Mouse (Mus musculus) G1E-ER4 (cell line): ENCODE data around the gene Zfp229. TPM values are rescaled to one million over a fixed set of nuclear protein-coding genes. Genes with fewer than 3 reads are reported as not detected.
"Not testable (repeated sequence)": the region's sequence is repeated elsewhere in the genome, so short reads cannot be mapped to it uniquely, and the experiment has no call there.

Source experiments
- GATA1 ChIP-seq: IDR thresholded peaks from one replicate; pipeline ENCODE4 v1.8.0; 2012; ENCODE audit warnings: low read length, inconsistent platforms
- polyA plus RNA-seq: library from polyadenylated mRNA; stranded (reverse); fragments of >175 nt; gene quantifications from 2 replicates; pipeline ENCODE4 v1.2.3, GENCODE M21; 2012

The Zfp229 gene
- 1.6 and 2.0 TPM in 2 replicates for polyA plus RNA-seq

DNA sequence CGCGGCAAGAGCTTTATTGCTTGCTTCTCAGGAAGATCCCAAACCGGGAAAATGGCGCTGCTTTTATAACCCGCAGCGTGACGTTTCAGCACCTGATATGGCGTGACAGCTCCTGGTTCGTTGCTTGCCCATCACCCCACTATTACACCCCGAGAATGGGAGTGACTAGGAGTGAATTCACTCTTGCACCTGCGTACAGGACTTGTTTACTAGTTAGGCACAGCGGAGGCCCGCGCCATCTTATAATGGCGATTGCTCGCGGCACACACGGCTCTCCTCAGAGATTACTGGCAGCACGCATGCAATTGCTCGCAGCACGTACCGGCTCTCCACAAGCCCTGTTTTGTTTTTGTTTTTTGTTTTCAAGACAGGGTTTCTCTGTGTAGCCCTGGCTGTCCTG is at the start of gene Zfp229:
TSS of gene Zfp229 (plus strand) at position 301 of the 400 bp plus-strand sequence.
- not testable (repeated sequence) for TF ChIP-seq GATA1

DNA sequence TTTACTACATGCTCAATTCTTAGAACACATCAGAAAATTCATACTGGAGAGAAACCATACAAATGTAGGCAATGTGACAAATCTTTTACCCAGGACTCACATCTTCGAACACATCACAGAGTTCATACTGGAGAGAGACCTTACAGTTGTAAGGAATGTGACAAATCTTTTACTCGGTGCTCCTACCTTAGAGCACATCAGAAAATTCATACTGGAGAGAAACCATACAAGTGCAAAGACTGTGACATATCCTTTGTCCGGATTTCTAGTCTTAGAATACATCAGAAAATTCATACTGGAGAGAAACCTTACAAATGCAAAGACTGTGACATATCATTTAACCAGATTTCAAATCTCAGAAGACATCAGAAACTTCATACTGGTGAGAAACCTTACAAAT is 39.0 kb upstream of the Zfp229 start, which contains the start of gene Gm10226:
TSS of gene Gm10226 (plus strand) at position 301 of the 400 bp plus-strand sequence.
- no peak for TF ChIP-seq GATA1

DNA sequence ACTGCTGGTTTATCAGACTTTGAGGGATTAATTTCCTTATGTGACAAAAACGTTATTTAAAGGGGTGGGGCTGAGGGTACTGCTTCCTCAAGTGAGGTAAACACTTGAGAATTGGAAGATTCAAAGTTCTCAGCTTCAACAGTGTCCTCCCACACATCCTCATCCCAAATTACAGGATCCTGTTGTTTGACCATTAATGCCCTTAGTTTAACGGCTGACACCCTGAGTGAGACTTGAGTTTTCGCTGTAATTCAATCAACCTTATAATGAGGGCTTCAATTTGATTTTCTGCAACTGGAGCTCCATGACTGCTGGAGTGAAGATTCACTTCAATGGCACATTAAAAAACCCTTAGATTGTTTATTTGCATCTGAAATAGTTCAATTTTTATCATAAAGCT is 37.3 kb upstream of the Zfp229 start:
- TF ChIP-seq GATA1: no peak

DNA sequence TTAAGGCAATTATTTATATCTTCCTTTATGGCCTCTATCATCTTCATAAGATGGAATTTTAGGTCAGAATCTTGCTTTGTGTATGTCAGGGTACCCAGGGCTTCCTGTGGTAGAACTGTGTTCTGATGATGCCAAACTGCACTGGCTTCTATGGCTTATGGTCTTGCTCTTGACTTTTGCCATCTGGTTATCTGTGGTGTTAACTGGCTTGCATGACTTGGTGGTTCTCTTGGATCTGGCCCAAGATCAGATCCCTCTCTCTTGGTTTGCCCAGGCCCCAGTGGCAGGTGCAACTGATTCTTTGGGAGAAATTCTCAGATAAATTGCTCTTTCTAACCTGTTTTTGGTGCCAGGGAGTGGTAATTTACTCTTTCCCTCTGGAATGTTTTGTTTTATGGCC is 34.5 kb upstream of the Zfp229 start:
- no peak for TF ChIP-seq GATA1

DNA sequence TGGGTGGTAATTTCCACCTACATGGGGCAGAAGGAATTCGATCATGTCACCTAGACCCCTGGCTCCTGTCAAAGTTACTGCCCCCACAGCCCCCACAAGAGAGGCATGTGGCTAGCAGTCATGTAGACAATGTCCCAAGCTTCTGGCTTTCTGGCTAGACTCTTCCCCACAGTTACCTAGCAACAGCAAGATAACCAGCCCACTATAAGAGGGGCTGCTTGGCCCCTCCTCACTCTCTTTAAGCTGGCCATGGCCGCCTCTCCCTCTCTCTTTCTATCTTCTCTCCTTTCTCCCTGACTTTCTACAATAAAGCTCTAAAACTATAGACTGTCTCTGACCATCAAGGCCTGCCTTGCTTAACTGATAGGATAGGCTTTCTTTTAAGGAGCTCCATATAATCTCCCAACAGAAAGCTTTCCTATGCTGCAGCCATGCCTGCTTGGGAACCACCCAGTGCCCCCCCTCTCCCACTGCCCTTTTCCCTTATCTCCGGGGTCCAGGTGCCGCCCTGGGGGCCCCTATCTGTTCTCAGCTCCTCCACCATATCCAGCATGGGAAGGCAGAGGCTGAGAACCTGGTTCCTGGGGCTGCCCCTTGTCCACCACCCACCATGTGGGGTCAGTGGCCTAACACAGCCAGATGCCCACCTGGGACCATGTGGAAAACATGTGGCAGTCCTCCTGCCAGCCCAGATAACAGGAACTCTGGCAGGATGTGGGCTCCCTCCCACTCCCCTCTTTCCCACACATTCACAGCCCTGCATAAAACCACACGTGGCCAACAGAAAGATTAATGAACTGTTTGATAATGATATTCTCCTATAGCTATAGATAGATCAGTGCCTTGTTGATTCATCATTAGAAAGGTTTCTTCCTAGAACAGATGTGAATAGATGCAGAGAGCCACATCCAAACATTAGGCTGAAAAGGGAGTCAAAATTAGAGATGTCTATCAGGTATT is 28.0 kb upstream of the Zfp229 start:
- peak; percentile 57 for TF ChIP-seq GATA1

DNA sequence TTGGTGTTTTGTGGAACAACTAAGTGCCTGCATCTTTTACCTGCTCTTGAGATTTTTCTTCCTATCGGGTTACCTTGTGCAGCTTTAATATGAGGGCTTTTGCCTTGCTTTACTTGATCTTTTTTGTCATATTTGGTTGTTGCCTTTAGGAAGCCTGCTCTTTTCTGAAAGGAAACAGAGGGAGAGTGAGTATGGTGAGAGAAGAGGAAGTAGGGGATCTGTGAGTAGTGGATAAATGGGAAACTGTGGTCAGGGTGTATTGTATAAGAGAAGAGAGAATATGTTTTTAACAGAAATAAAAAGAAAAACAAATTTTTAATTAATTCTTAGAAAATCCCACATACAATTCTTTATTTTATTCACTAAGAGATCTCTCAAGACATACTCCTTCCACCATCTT is 27.2 kb upstream of the Zfp229 start:
- no peak for TF ChIP-seq GATA1

DNA sequence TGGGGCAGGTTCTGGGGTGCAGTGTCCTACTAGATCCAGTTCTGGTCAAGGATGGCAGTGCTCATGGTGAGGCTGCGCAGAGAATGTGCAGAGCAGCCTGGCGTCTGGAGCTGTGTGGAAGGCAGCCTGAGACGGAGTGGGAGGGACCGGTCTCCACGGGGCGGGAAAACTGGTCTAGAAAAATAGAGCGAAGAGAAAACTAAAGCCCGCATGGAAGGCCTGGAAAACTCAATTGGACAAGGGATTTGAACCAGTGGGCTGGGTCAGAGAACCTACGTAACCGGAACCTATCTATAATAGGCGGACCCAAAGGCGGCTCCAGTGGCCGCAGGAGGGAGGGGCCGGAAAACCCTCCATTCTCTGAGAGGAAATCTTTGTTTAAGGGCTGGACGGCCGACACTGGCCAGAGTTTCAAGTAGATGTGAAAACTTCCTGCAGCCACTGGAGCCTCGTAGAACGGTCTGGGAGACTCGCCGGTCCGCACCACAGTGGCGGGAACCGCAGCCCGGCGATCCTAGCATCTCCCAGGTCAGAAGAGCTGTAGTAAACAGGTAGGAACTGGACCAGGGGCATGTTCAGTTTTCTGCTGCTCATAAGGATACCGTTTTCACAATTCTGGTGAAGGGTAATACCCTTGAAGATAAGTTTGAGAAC is 23.1 kb upstream of the Zfp229 start, which contains the start of gene Zfp760:
TSS of gene Zfp760 (plus strand) at position 399 of the 654 bp plus-strand sequence.
- TF ChIP-seq GATA1: no peak

DNA sequence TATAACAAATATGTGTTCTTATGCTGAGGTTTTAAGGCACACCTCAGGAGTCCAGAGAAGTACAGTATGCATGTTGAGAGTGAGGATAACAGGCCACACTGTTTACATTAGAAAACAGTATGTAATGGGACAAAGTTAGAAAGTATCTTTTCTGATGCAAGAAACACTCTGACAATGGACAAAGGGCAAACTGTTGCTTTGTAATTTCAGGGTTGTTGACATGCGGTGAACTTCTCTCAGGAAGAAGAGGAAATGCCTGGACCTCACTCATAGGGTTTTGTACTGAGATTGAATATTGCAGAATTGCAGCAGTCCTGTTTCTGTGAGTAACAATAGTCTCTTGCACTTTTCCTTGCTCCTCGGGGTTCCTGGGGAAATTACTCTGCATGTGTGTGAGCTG is 22.2 kb upstream of the Zfp229 start:
- no peak for TF ChIP-seq GATA1

DNA sequence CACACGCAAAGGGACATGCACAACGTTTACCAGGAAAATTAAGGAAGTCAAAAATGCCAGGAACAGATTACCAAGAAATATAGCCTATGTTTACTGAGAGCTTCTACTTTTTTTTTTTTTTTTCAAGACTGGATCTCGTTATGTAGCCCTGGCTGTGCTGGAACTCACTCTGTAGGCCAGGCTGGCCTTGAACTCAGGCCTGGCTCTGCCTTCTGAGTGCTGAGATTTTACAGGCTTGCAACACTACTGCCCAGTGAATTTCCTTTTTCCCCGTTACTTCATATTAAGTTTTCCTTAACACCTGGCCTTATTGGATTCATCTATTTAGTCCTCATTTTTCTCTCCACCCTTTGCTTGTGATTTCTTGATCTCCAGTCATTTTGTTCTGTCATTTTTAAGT is 2.5 kb downstream of the Zfp229 start:
- TF ChIP-seq GATA1: no peak

DNA sequence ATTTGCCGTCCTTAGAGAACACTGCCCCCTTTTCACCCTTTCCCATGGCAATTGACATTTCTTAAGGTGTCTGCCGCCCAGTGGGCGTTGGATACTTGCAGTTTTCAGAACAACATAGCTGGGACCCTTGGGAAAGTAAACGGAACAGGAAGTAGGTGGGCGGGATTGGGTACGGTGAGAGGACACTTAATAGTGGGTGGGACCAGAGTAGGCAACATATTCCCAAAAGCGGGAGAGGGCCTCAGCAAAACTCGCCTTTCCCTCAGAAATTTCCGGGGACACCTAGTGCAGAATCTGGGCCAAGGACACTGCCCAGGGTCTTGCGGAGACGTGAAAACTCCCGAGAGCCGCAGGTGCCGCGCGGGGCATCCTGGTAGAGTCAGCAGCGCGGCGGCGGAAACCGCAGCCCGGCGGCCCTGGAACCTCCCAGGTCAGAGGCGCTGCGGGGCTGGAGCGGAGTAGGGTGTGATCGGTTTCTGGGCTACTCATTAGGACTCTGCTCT is 3.0 kb downstream of the Zfp229 start:
- no peak for TF ChIP-seq GATA1

DNA sequence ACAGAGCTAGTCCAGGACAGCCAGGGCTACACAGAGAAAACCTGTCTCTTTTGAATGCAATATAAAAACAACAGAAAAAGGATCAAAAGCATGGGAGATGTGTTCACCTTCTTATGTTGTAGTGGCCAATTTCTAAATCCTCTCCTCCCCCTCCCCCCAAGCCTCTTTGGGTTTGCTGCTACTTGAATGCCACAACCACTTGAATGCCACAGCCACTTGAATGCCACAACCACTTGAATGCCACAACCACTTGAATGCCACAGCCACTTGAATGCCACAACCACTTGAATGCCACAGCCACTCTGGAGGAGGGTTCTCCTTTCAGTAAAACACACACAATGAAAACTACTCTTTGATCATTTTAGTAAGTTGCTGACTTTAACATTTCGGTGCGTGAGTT is 22.2 kb downstream of the Zfp229 start:
- no peak for TF ChIP-seq GATA1

DNA sequence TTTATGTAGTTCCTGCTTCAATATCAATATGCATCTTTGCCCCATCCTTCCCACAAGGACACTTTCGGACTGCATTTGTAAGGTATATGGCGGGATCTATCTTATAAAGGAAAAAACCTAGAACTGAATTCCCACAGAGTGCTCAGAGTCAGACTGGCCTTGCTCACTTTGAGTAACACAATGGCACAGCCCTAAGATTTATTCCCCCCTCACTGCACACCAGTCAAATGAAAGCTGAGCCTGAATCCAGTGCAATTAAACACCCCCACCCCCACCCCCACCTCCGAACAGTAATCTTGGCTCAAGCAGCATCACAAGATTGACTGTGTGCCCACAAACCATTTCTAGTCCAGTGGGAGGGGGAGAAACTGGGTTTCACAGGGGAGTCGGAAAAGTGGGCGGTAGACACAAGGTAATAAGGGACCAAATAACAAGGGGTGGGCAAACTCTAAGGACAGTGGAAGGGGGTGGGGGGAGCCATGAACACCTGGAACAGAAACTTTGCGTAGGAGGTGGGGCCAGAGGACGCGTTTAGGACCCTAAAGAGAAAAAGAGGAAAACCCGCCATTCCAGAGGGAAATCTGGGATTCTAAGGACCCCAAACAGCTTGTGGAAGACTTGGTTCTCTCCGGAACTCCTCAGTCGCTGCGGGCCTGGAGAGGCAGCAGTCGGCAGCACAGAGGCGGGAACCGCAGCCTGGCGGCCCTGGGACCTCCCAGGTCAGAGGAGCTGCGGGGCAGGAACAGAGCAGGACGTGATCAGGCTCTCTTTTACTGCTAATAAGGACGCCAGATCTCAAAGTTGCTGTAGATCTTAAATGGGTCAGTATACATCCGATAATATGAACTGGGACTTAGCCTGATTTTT is 23.0 kb downstream of the Zfp229 start:
- no peak for TF ChIP-seq GATA1

DNA sequence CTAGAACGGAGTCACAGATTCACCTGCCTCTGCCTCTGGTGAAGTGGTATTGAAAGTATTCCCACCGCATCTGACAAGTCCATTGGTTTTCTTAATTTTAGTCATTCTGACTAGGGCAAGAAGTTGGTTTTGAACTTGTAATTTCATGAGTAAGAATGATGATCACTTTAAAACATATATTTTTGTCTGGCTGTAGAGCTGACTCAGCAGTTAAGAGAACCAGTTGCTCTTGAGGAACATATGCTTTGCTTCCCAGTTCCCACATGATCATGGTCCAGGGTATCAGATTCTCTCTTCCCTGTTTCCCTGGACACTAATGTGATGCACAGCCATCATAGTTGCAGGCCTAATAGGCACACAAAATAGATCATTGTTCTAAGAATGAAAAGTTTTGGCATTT is 39.7 kb downstream of the Zfp229 start:
- TF ChIP-seq GATA1: no peak

DNA sequence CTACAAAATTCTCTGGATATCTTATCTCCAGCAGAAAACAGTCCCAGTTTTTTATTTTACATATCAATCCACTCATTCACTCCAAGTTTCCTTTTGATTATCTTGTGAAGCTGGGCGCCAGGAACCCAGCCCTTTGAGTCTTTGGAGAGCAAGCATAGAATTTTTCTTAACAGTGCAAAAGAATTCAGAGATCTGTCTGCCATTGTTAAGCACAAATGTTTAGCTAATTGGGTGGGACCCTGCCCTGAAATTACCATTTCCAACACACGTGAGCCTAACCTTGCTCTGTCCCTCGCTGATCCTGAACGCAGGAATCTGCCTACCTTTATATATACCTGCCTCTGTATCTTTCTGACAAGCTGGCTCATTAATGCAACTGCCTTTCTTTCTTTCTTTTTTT is 61.7 kb downstream of the Zfp229 start:
- no peak for TF ChIP-seq GATA1

Other genes with a start within 250 kb of the Zfp229 start
- 2.3 and 3.3 TPM in 2 replicates for gene Zfp53, start 241.8 kb upstream of the Zfp229 start, polyA plus RNA-seq
- 0.32 and 0.33 TPM in 2 replicates for gene Zfp52, start 195.3 kb upstream of the Zfp229 start, polyA plus RNA-seq
- gene Zfp948, start 163.8 kb upstream of the Zfp229 start, polyA plus RNA-seq: 2.2 and 2.9 TPM in 2 replicates
- gene Zfp983, start 80.2 kb upstream of the Zfp229 start, polyA plus RNA-seq: 0.13 and 0.27 TPM in 2 replicates
- not detected in 2 replicates for gene Gm10226, start 38.9 kb upstream of the Zfp229 start, polyA plus RNA-seq
- 0.56 and 0.92 TPM in 2 replicates for gene Zfp760, start 23.1 kb upstream of the Zfp229 start, polyA plus RNA-seq
- not detected in 2 replicates for gene Zfp820, start 115.0 kb downstream of the Zfp229 start, polyA plus RNA-seq
- not detected in 2 replicates for gene Zfp995, start 179.1 kb downstream of the Zfp229 start, polyA plus RNA-seq
- 0.95 and 1.6 TPM in 2 replicates for gene Zfp942, start 231.7 kb downstream of the Zfp229 start, polyA plus RNA-seq
- 0.25 and 0.41 TPM in 2 replicates for gene Zfp943, start 231.8 kb downstream of the Zfp229 start, polyA plus RNA-seq